Mouse (Mus musculus): ENCODE measurements around the gene Atg2b.

The Atg2b gene

DNA sequence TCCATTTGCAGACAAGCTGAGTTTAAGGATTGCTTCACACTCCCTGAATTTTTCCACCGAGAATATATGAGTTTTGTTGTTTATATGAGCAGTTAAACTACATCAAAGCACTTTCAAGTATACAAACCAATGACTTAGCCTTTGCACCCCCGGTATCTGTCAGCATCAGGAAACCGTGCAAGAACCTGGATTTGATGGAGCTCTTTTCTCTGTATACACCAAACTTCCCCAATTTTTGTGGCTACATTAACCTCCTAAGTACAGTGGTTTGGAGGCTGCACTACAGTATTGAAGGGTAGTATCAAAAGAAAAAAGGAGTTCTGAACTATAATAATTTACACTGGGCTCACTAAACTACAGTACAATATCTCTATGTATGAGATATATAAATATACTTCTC is 6.2 kb downstream of the Atg2b start:
- DNase-seq, result no peak

DNA sequence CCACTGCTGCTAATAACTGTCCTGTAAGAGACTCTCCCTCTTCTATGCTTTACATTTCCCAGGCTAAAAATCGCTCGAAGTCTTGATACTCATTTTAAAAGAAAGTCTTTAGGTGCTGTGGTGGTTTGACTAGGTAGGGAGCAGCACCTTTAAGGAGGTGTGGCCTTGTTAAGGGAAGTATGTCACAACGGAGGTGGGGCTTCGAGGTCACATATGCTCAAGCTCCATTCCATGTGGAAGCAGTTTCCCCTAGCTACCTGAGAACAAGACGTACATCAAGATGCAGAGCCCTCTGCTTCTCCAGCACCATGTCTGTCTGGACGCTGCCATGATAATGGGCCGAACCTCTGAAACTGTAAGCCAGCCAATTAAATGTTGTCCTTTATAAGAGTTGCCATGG is 6.8 kb downstream of the Atg2b start:
- no peak for DNase-seq

DNA sequence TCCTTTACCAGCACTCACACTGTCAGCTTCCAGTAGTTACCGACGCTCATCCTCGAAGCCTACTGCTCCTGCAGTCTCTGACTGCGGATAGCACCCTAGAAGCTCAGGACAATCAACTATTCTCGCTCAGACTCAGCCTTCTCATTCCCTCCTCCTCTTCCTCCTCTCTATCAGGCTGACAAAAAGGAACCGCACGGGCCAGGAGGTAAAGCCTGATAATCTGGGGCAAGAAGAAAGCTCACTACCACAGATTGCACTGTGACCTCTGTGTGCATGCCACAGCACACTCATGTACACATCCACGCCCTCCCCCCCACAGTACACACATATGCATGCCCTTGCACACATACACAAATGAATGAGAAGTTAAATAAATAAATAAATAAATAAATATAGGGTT is 8.7 kb downstream of the Atg2b start:
- no peak for DNase-seq

DNA sequence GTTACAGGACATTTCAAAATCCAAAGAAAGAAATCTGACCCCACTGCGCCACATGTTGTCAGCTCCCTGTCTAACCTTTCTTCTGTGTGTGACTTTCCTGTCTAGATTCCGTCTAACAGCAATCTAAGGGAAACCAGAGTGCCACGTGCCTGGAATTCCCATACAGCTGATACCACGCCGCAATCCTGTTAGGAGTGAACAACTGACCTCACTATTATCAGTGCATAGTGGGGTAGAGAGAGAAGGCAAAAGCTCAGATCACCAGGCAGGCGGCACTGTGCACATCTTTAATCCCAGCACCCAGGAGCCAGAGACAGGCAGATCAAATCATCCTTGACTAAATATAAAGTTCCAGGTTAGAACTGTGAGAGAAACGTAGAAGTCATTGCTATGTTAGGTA is 29.2 kb downstream of the Atg2b start:
- no peak for DNase-seq

DNA sequence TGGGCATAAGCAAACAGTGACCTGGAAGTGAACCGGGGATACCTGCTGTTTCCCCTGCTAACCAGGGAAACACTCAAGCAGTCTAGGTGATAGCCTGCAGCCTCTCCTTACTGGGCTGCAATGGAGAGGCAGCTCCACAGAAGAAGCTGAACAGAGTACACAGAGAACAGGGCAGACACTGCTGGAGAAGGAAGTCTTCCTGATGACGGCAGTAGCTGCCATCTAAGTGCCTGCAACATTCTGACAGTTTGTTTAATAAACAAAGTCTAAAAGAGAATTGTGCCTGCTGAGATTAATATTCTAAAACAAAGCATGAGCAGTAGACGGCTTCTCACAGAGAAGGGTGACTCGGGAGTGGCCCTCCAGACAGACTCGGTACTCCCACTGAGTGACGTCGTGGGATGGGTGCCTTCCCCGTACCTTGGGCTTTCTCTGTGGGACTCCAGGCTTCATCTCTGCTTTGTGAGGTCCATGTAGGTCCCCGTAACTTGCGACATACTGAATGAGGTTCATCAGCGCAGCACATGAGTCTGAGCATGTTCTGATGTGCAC is 42.2 kb downstream of the Atg2b start:
- DNase-seq, result no peak

GRCm38 (mm10) chr12:105637554-105637953 is 47.5 kb downstream of the Atg2b start:
- peak; percentile 19 for DNase-seq

GRCm38 (mm10) chr12:105636551-105636950 is 48.5 kb downstream of the Atg2b start:
- peak; percentile 34 for DNase-seq

GRCm38 (mm10) chr12:105634374-105635067 is 50.5 kb downstream of the Atg2b start:
- no peak for DNase-seq

DNA sequence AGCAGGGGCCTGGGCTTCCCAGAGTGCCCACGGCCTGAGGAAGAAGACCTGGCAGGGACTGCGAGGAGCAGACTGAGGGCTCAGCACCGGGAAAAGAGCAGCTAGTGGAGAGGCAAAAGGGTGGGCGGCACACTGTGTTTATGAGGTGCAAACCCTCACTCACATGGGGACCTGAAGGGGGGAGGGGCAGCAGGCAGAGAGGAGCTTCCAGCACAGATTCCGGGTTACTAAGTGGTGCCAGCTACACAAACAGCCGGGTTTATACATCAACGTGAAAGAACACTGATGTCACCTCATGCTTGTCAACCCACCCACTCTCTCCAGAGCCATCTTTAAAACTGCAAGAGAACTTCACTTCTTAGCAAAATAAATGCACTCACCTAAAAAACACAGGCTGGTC is 59.2 kb downstream of the Atg2b start:
- DNase-seq, result no peak

DNA sequence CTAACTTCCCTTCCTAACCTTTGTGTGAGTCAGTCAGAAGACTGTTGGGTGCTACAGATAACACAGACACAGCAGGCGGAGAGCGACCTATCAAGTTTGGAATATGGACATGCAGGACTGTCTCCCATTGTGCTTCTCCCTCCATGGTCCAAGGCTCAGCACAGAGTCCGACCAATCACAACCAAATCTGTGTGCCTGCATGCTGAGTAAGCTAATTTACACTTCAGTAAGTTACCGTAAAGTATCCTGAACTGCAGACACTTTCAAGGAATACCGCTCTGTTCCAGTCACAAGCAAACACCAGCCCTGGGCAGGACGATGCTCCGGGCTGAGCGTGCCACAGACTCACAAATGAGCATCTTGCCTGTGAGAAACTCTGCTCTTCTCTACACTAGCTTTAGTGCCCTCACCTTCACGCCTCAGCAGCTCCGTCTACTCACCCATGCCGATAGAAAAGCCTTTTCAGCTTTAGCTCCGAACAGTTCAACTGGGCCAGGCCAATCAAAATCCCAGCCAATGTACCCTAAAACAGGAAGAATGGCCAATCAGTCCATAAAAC is 62.0 kb downstream of the Atg2b start:
- DNase-seq, result no peak

DNA sequence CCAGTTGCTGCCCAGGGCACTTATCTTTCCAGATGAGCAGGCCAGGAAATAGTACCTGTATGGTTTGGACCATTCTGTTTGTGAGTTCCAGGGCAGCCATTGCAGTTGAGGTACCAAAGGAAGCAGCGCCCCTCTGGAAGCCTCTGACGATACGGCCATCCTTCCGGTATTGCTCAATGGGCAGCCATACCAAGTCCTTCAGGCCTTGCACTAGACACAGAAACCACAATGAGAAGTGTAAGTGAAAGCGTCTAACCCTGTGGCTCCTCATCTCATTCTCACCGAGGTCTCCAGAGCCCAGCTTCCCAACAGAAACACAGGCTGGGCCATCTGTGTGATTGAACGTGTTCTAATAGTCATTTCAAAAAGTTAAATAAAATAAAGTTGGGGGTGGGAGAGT is 63.0 kb downstream of the Atg2b start:
- DNase-seq, result no peak

DNA sequence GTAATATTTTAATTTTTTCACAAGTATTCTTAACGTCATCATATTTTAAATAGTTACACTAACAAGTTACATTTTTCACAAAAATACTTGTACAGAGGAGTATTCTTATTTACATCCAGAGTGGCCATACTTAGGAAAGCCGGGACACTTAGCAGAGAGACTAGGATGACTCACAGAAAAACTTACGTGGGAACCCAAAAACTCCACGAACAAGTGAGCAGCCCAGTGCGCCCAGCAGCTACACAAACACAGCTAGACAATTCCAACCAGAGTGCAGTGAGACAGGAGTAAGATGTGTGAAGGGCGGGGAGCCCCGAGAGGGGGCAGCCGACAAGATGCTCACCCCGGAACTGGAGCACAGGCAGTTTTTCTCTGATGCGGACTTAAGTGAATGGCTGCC is 71.5 kb downstream of the Atg2b start:
- DNase-seq, result no peak

GRCm38 (mm10) chr12:105611748-105612147 is 73.3 kb downstream of the Atg2b start:
- DNase-seq, result peak; percentile 71

GRCm38 (mm10) chr12:105611045-105611444 is 74.0 kb downstream of the Atg2b start:
- no peak for DNase-seq

DNA sequence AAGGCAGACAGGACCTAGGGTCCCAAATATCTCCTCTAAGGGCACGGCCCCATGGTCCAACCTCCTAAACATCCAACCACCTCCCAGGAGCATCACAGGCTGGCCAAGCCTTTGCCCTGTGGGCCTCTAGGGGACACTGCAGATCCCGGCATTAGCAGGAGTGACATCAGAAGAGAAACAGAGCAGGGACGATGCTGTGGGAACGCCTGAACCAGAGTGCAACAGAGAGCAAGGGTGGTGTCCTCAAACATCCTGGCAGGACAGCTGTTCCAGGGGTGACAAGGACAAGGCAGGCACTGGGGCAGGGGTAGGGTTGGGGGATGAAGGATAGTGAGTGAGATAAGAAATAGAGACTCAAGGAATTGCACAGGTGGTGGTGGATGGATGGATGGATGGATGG is 78.1 kb downstream of the Atg2b start:
- no peak for DNase-seq

- no peak for DNase-seq
Observed at GRCm38 (mm10) chr12:105605212-105605611, 79.8 kb downstream of the Atg2b start.

- no peak for DNase-seq
Observed at GRCm38 (mm10) chr12:105603904-105604303, 81.1 kb downstream of the Atg2b start.

GRCm38 (mm10) chr12:105602581-105603210 is 82.3 kb downstream of the Atg2b start, which contains the start of gene Bdkrb1:
Bdkrb1 (plus strand) TSS chr12:105603085.
- DNase-seq, result no peak

DNA sequence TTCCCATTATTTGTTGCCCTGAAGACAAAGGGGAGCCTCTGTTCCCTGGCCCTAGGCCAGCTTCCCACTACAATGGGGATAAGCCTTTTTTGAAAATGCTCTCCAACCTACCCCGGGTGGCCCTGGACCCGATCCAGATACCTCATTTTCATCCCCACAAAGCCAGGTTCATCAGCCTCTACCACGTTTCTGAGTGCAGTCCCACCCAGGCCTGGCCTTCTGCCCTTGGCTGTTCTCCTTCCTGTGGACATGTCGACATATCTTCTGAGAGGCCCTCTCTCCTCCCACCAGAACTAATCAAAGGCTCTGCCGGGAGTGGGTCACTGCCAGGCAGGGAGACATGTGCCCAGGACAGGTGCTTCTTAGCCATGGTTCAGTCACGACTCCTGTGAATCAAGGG is 83.4 kb downstream of the Atg2b start:
- DNase-seq, result no peak

- no peak for DNase-seq
Observed at GRCm38 (mm10) chr12:105599098-105599497, 85.9 kb downstream of the Atg2b start.

- DNase-seq, result no peak
Observed at GRCm38 (mm10) chr12:105598503-105598902, 86.5 kb downstream of the Atg2b start.

- no peak for DNase-seq
Observed at GRCm38 (mm10) chr12:105597135-105597534, 87.9 kb downstream of the Atg2b start.

- no peak for DNase-seq
Observed at GRCm38 (mm10) chr12:105593471-105593870, 91.5 kb downstream of the Atg2b start.

DNA sequence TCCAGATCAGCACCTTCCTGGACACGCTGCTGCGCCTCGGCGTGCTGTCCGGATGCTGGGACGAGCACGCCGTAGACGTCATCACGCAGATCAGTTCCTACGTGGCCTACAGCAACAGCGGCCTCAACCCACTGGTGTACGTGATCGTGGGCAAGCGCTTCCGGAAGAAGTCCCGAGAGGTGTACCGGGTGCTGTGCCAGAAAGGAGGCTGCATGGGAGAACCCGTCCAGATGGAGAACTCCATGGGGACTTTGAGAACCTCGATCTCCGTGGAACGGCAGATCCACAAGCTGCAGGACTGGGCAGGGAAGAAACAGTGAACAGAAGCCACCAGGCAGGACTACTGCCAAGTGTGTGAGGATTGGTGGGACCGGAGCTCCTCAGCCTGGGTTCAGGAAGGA is 92.7 kb downstream of the Atg2b start:
- DNase-seq, result no peak
